Mouse (Mus musculus): Measurements from ENCODE around the gene Rps15.
A peak's percentile ranks its signal among the peaks of the same experiment; 100 is the strongest.

Rps15 gene

DNA sequence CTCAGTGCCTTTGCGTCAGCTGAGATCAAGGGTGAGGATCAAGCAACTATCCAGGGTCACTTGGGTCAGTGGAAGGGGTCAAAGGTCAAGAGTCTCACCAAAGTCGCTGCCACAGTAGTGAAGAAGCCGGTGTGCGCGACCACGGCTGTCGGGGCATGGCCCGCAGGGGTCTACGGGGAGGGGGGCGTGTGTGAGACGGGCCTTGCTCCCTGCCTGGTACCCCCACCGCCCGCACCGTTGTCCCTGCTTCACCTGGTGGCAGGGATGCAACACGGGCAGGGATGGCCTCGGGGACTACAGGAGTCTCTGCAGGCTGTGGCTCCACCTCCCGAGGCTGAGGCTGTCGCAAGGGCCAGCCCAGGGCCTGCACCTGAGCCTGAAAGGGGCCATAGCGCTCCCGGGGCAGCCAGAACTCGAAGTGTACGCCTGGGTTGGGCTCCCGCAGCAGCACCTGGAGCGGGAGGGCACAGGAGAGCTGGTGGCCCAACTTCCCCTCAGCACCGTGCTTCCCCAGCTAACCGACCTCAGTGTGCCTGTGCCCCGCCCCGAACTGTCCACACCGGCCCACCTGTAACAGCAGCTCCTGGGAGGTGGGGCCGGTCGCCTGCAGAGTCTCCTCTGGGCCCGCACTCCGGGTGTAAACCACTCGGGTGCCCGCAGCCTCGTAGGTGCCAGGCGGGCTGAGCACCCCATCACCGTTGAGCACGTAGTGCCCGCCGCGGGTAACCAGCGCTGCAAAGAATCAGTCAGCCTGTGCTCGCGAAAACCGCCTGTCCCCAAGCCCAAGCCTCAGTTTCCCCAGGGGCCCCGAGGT is 49.4 kb downstream of the Rps15 start:
- DNase-seq (ENCODE audit: low read depth, low spot score): no peak

DNA sequence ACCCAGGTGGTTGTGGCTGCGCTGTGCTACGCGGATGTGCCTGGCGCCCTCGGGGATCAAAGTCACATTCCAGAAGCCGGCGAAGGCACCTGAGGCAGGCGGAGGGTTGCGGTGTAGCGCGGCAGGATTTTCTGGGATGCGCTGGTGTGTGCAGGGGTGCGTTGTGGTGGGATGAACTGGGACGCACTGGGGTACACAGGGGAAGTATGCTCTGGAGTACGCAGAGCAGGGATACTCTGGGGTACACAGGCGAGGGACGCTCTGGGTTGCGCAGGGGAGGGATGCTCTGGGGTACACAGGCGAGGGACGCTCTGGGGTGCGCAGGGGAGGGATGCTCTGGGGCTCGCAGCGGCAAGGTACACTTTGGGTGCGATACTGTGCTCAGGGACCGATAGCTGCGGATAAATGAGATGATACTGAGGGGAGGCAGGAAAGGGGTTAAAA is 50.1 kb downstream of the Rps15 start:
- DNase-seq (ENCODE audit: low read depth, low spot score): no peak

DNA sequence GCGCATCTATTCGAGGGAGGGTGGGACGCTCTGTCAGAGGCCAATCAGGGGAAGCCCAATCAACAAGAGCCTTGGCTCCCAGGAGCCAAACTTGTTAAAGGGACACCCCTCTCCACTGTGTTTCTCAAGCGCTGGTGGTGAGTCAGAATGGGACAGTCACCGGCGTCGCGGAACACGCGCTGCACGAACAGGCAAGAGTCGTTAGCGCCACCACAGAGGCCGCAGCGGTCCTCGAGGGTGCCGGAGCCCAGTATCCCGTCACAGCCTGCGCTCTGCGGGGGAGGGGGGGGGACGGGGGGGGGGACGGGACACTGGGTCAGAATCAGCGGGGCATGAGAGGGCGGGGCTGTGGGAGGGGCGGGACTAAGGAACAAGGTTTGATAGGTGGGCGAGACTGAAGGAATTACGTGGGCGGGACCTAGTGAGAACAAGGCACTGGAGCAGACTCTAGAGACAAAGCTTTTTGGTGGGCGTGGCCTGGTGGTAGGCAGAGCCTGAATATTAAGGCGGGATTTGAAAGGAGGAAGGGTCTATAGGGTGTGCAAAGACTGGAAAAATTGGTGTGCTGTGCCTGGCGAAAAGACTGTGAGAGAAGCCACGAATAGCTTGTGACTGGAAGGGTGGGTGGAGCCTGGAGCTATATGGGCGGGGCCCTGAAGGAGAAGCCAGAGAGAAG is 50.6 kb downstream of the Rps15 start:
- peak; percentile 63 for DNase-seq (ENCODE audit: low read depth, low spot score)

GRCm38 (mm10) chr10:80343425-80343895 is 51.2 kb downstream of the Rps15 start:
- DNase-seq (ENCODE audit: low read depth, low spot score): no peak
